In the genomic region with DNA sequence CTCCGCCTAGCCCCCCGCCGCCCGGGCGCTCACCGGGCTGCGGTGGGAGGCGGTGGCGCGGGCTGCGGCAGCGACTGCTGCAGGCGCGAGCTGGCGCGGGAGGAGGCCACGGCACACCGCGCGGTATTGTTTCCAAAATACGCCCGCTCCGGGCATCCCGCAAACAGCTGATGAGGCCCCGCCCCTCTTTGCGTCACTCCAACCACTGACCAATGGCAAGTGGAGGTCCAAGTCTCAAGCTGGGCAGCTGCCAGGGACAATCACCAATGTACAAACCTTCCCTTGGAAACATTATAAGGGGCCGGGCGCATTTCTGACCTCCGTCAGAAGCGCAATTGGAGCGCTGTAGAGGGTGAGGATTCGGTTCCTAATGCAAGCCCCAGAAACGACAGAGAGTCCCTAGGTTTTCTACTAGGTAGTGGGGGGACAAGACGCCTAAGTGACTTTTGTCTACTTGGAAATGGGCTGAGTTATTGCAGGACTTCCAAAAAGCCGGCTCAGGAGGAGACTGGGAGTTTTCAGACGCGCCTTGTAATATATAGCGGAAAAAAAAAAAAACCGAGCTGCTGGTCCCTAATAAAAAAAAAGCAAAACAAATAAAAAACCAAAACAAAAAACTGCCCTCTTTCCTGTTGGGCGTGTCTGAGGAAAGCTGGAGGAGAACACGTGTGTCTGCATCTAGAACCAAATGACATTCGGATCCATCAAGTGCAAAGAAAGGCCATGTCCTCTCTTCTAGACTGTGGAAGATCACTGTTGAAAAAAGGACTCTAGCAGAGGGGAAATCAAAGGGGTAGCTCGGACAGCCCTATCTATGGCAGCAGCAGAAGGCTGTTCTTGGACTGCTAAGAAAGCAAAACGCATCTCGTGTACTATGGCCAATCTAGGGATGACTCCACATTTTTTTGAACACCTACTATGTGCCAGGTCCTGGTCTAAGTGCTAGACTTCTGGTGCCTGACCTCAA, we compare ENCODE assay signal across 8 mouse cellular contexts. TPM values are rescaled to one million over a fixed set of nuclear protein-coding genes. Genes with fewer than 3 reads are reported as not detected.
A peak's percentile ranks its signal among the peaks of the same experiment; 100 is the strongest.
DNase-seq lines count a peak whose midpoint lies in the region; ATAC-seq and TF ChIP-seq lines count a peak whose summit lies in the region.

A gene (minus strand): TSS at position 181 of the 967 bp plus-strand sequence.

- H3K4me2 ChIP-seq in kidney, embryonic 14.5 days (replicated peaks; ENCODE audit: low read depth, low read length), result peak within 1 kb of the TSS; percentile 90
- peak within 1 kb of the TSS; percentile 70 for H3K4me2 ChIP-seq in limb, embryonic 15.5 days
- H3K4me2 ChIP-seq in midbrain, postnatal 0 days (ENCODE audit: low read depth, low read length, poor library complexity, severe bottlenecking), result peak within 1 kb of the TSS; percentile 95

- peak within 1 kb of the TSS; percentile 90 for H3K27ac ChIP-seq in heart, embryonic 10.5 days
- peak within 1 kb of the TSS; percentile 60 for H3K27ac ChIP-seq in kidney, embryonic 14.5 days (ENCODE audit: low read depth, low read length)
- peak within 1 kb of the TSS; percentile 79 for H3K27ac ChIP-seq in limb, embryonic 15.5 days
- H3K27ac ChIP-seq in midbrain, postnatal 0 days (ENCODE audit: low read depth, low read length), result 0 out of 2 replicates have a peak within 1 kb of the TSS, but pooled peaks have one; percentile 38

- H3K9me3 ChIP-seq in erythroblast, embryonic 14.5 days (ENCODE audit: control insufficient read depth, low read length), result no peaks in the 10 kb centered on the region
- no peaks in the 10 kb centered on the region for H3K9me3 ChIP-seq in heart, embryonic 10.5 days
- H3K9me3 ChIP-seq in kidney, embryonic 14.5 days (ENCODE audit: control insufficient read depth, low read length), result no peaks in the 10 kb centered on the region
- no peaks in the 10 kb centered on the region for H3K9me3 ChIP-seq in limb, embryonic 15.5 days
- H3K9me3 ChIP-seq in midbrain, postnatal 0 days (ENCODE audit: low read length), result no peaks in the 10 kb centered on the region

- TF ChIP-seq CTCF in brain, embryonic 14.5 days (IDR thresholded peaks at IDR 0.05; ENCODE audit: borderline replicate concordance, extremely low read depth, insufficient read depth, insufficient read length), result no peak
- TF ChIP-seq CTCF in midbrain, postnatal 0 days (IDR thresholded peaks at IDR 0.05), result no peak; the same call in 1 of the 2 replicates

- H3K36me3 ChIP-seq in erythroblast, embryonic 14.5 days (ENCODE audit: control insufficient read depth), result no peaks in the 10 kb centered on the region
- H3K36me3 ChIP-seq in heart, embryonic 10.5 days, result no peaks in the 10 kb centered on the region
- no peaks in the 10 kb centered on the region for H3K36me3 ChIP-seq in kidney, embryonic 14.5 days (ENCODE audit: control insufficient read depth, insufficient read depth, low read length)
- H3K36me3 ChIP-seq in limb, embryonic 15.5 days, result no peaks in the 10 kb centered on the region
- no peaks in the 10 kb centered on the region for H3K36me3 ChIP-seq in midbrain, postnatal 0 days (ENCODE audit: insufficient read depth, low read length)

- H3K27me3 ChIP-seq in erythroblast, embryonic 14.5 days (ENCODE audit: control insufficient read depth), result peaks cover 58% of the 10 kb centered on the region
- no peaks in the 10 kb centered on the region for H3K27me3 ChIP-seq in heart, embryonic 10.5 days (ENCODE audit: insufficient read depth, poor library complexity, severe bottlenecking)
- no peaks in the 10 kb centered on the region for H3K27me3 ChIP-seq in kidney, embryonic 14.5 days (ENCODE audit: control insufficient read depth, insufficient read depth, low read length)
- H3K27me3 ChIP-seq in limb, embryonic 15.5 days, result no peaks in the 10 kb centered on the region
- 0 out of 2 replicates have a peak, but pooled peaks cover 7% of the 10 kb centered on the region for H3K27me3 ChIP-seq in midbrain, postnatal 0 days (ENCODE audit: insufficient read depth, low read length)

- peak; percentile 95 for DNase-seq in A20 (ENCODE audit: low read depth, low spot score)
- peak; percentile 99 for DNase-seq in brain, embryonic 14.5 days (ENCODE audit: low read depth)
- DNase-seq in heart, embryonic 10.5 days (ENCODE audit: low spot score), result peak; percentile 98
- peak; percentile 99 for DNase-seq in midbrain, postnatal 0 days (ENCODE audit: low spot score)
- peak; percentile 75 to 92 for DNase-seq in spleen, postnatal 10 days (ENCODE audit: low spot score in 2 of 2)

- peak within 1 kb of the TSS; percentile 55 for H3K4me3 ChIP-seq in erythroblast, embryonic 14.5 days (replicated peaks)
- H3K4me3 ChIP-seq in heart, embryonic 10.5 days, result peak within 1 kb of the TSS; percentile 98
- H3K4me3 ChIP-seq in kidney, embryonic 14.5 days (ENCODE audit: low read length), result peak within 1 kb of the TSS; percentile 98
- peak within 1 kb of the TSS; percentile 80 for H3K4me3 ChIP-seq in limb, embryonic 15.5 days
- H3K4me3 ChIP-seq in midbrain, postnatal 0 days (ENCODE audit: low read depth, low read length), result peak within 1 kb of the TSS; percentile 89

- peak; percentile 88 for ATAC-seq in kidney, embryonic 14.5 days (ENCODE audit: low FRiP score, low TSS enrichment)
- ATAC-seq in limb, embryonic 15.5 days (ENCODE audit: insufficient number of reproducible peaks, low FRiP score, low TSS enrichment, low read depth), result peak; percentile 87
- ATAC-seq in midbrain, postnatal 0 days (ENCODE audit: low FRiP score), result peak; percentile 89

- H3K9ac ChIP-seq in kidney, embryonic 14.5 days (ENCODE audit: low read depth, low read length), result peak within 1 kb of the TSS; percentile 81
- H3K9ac ChIP-seq in limb, embryonic 15.5 days, result peak within 1 kb of the TSS; percentile 86
- H3K9ac ChIP-seq in midbrain, postnatal 0 days (replicated peaks; ENCODE audit: low read length, poor library complexity, severe bottlenecking), result peak within 1 kb of the TSS; percentile 56

- peaks cover 6% of the 10 kb centered on the region for H3K4me1 ChIP-seq in erythroblast, embryonic 14.5 days (ENCODE audit: control insufficient read depth)
- H3K4me1 ChIP-seq in heart, embryonic 10.5 days, result peaks cover 47% of the 10 kb centered on the region
- H3K4me1 ChIP-seq in kidney, embryonic 14.5 days (ENCODE audit: control insufficient read depth, insufficient read depth, low read length), result peaks cover 40% of the 10 kb centered on the region
- H3K4me1 ChIP-seq in limb, embryonic 15.5 days, result peaks cover 52% of the 10 kb centered on the region
- H3K4me1 ChIP-seq in midbrain, postnatal 0 days (ENCODE audit: insufficient read depth, low read length), result peaks cover 8% of the 10 kb centered on the region; the same call in 1 of the 2 replicates

- TF ChIP-seq POLR2A in brain, embryonic 14.5 days (IDR thresholded peaks at IDR 0.05; ENCODE audit: borderline replicate concordance, extremely low read depth, insufficient read depth, insufficient read length, poor library complexity, severe bottlenecking), result peak; percentile 52

- under 1% methylated on average over 45 of the region's 45 CpGs for WGBS in heart, embryonic 10.5 days
- WGBS in kidney, embryonic 14.5 days, result 1% methylated on average over 45 of the region's 45 CpGs
- under 1% methylated on average over 45 of the region's 45 CpGs for WGBS in limb, embryonic 15.5 days
- WGBS in midbrain, postnatal 0 days, result under 1% methylated on average over 45 of the region's 45 CpGs

RNA-seq across cellular contexts. Expression of the gene that starts here (rescaled TPM):
- polyA plus RNA-seq in brain, embryonic 14.5 days (2012; rRNA removed), result 10.6 and 13.7 TPM in 2 replicates
- 0.18 TPM in 1 of 2 replicates, not detected in the other for polyA plus RNA-seq in erythroblast, embryonic 14.5 days (2012)
- 2.5 and 3.7 TPM in 2 replicates for polyA plus RNA-seq in heart, embryonic 10.5 days (2016; fragmentation: Nextera tagmentation; extraction: Ambion mirVana)
- polyA plus RNA-seq in kidney, embryonic 14.5 days (2014; fragmentation: Nextera tagmentation; extraction: Ambion mirVana), result 6.0 and 9.6 TPM in 2 replicates
- polyA plus RNA-seq in limb, embryonic 15.5 days (2015; fragmentation: Nextera tagmentation; extraction: Ambion mirVana), result 3.8 and 5.9 TPM in 2 replicates
- total RNA-seq in midbrain, postnatal 0 days (2014; rRNA removed), result 6.8 and 9.8 TPM in 2 replicates
- 0.99 and 1.1 TPM in 2 replicates for polyA plus RNA-seq in midbrain, postnatal 0 days (2015; fragmentation: Nextera tagmentation; extraction: Ambion mirVana)

Comparison
In these comparisons a context has a peak if more than half of its experiments do, and no peak if none do; other contexts are left out.
1. Peak in every context shown above with its lines: DNase-seq, ATAC-seq, H3K4me3 ChIP-seq and H3K27ac ChIP-seq.
2. H3K27ac ChIP-seq: peak in every context shown above with its lines; median percentile 90 in heart, embryonic 10.5 days; 79 in limb, embryonic 15.5 days; 60 in kidney, embryonic 14.5 days; 38 in midbrain, postnatal 0 days.